Mouse (Mus musculus) forebrain, postnatal 0 days (tissue): ENCODE measurements at regions not wholly inside any gene's neighbourhood (a gene's known extent, or its start where the extent isn't known, plus 50 kb on each side); places are given as distances from the start of the nearest gene placed in this dataset.

Experiments used
- ATAC-seq: fragments of 200-750 bp; cut with Nextera tagmentation; 2 replicates; pipeline ENCODE4 v1.8.0; 2017; ENCODE audit warnings: mild to moderate bottlenecking, moderate library complexity
- DNase-seq: peaks from one replicate; pipeline ENCODE4 v3.0.0-alpha.2; 2015
- H3K27ac ChIP-seq: fragments of 300-500 bp; sonication (generic); 2 replicates; pipeline ENCODE4 v1.5.1; 2014; ENCODE audit warnings: low read depth, mild to moderate bottlenecking, antibody characterized with exemption, low read length, moderate library complexity, mixed read lengths
- H3K27me3 ChIP-seq: fragments of 300-500 bp; sonication (generic); 2 replicates; pipeline ENCODE4 v1.6.1; 2014; ENCODE audit warnings: mild to moderate bottlenecking, low read length, mixed read lengths; ENCODE audit not compliant: insufficient read depth
- H3K36me3 ChIP-seq: fragments of 300-500 bp; sonication (generic); 2 replicates; pipeline ENCODE4 v1.6.1; 2014; ENCODE audit warnings: mild to moderate bottlenecking, moderate library complexity; ENCODE audit not compliant: insufficient read depth
- H3K4me1 ChIP-seq: fragments of 300-500 bp; sonication (generic); 2 replicates; pipeline ENCODE4 v1.6.1; 2014; ENCODE audit warnings: antibody characterized with exemption; ENCODE audit not compliant: insufficient read depth
- H3K4me2 ChIP-seq: fragments of 300-500 bp; sonication (generic); 2 replicates; pipeline ENCODE4 v1.6.1; 2014; ENCODE audit warnings: low read depth, mild to moderate bottlenecking, moderate library complexity
- H3K4me3 ChIP-seq: fragments of 300-500 bp; sonication (generic); 2 replicates; pipeline ENCODE4 v1.5.1; 2014; ENCODE audit warnings: low read depth, low read length, mixed read lengths
- H3K9ac ChIP-seq: fragments of 300-500 bp; sonication (generic); 2 replicates; pipeline ENCODE4 v1.6.1; 2014; ENCODE audit warnings: mild to moderate bottlenecking
- H3K9me3 ChIP-seq: fragments of 300-500 bp; sonication (generic); 2 replicates; pipeline ENCODE4 v1.6.1; 2016; ENCODE audit warnings: low read length
- CTCF ChIP-seq: sonication (generic); IDR thresholded peaks from 2 replicates; pipeline ENCODE4 v1.5.1; 2016; ENCODE audit warnings: antibody characterized with exemption, control low read depth, low read depth
- WGBS: fragments of 180-500 bp; shearing (Covaris S2); extraction: QIAGEN DNeasy Blood & Tissue Kit; methylation state at CpG from one replicate; pipeline ENCODE4 v1.1.7; 2014; 5-methylcytosine and 5-hydroxymethylcytosine counted together

DNA sequence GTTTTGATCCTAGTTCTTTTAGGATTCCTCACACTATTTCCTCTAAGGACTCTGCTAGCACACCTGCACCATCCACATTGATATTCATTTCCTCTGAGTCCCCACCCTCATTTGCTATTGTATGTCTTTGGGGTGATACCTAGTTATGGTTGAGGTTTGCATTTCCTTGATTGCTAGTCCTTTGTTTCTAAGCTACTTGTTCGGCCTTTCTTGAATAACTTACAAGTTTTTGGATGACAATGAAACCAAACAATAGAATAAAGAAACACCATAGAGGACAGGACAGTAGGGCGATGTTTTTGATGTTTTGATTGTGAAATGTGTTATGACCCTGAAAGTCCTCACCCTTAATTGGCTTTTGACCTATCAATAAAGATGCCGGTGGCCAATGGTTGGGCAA lies 531.8 kb upstream of the Fam98a start:
- no peak for TF ChIP-seq CTCF
- Histone ChIP-seq H3K27me3 (no peaks in the 10 kb centered on the region), H3K9me3 (no peaks in the 10 kb centered on the region), H3K4me1 (no peaks in the 10 kb centered on the region), H3K36me3 (no peaks in the 10 kb centered on the region), H3K4me3 (no peak overlapping the region), H3K27ac (no peak overlapping the region), H3K4me2 (no peak overlapping the region), H3K9ac (no peak overlapping the region)
- 91% methylated on average over 3 of the region's 3 CpGs for WGBS
- ATAC-seq (no peak), DNase-seq (no peak)

DNA sequence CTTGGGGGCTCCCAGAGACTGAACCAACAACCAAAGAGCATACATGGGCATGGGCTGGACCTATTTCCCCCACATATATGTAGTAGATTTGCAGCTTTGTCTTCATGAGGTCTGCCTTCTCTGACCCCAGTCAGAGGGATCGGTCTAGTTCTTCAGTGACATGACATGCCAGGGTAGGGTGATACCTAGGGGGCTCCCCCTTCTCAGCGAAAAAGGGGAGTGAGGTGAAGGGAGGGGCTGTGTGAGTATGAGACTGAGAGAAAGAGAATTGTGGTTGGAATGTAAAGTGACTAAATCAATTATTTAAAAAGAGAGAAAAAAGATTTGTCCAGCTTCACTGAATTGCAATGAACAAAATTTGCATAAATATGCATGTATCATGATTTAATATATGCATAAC lies 530.0 kb upstream of the Fam98a start:
- Histone ChIP-seq H3K9me3 (no peaks in the 10 kb centered on the region), H3K27ac (no peak overlapping the region), H3K36me3 (no peaks in the 10 kb centered on the region), H3K4me2 (no peak overlapping the region), H3K4me1 (no peaks in the 10 kb centered on the region), H3K9ac (no peak overlapping the region), H3K4me3 (no peak overlapping the region), H3K27me3 (no peaks in the 10 kb centered on the region)
- ATAC-seq (no peak), DNase-seq (no peak)
- no peak for TF ChIP-seq CTCF
- WGBS: 82% methylated on average over 2 of the region's 2 CpGs

DNA sequence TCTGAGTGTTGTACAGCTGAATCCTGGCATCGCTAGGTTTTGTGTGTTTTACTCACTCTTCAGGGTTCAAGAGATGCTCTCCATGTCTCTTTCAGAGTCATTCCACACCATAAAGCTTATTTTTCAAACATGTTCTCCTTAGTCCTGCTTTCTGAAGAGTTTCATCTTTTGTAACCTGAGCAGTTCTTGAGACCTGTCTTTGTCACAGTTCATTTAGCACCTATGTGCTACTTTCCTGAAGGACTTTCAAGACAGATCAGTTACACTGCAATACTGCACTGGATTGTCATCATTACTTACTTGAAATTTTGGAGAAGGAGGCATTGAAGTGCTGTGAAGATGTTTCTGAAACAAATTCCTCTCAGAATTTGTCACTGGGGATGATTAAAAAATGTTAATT lies 494.7 kb upstream of the Fam98a start:
- no peak for TF ChIP-seq CTCF
- no peak overlapping the region for H3K4me3 ChIP-seq
- H3K27ac ChIP-seq: no peak overlapping the region
- no peaks in the 10 kb centered on the region for H3K36me3 ChIP-seq
- no peaks in the 10 kb centered on the region for H3K9me3 ChIP-seq
- H3K9ac ChIP-seq: no peak overlapping the region
- DNase-seq: no peak
- no peaks in the 10 kb centered on the region for H3K4me1 ChIP-seq
- WGBS: 97% methylated on average over 1 of the region's 1 CpGs
- no peak overlapping the region for H3K4me2 ChIP-seq
- no peaks in the 10 kb centered on the region for H3K27me3 ChIP-seq
- ATAC-seq: no peak

DNA sequence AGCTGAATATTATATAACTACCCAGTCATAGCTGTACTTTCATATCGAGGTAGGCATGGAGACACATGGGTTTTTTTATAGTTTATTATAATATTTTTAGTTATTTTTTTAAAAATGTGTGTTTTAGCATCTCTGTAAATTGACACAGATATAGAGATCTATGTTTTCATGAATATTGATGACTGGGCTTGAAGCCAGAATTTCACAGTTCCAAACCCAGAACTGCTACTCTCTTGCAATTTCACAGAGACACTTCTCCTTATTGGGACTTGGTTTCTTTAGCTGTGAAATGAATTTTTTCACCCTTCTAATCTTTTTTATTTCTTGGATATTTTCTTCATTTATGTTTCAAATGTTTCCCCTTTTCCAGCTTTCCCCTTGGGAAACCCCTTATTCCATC lies 481.0 kb upstream of the Fam98a start:
- H3K4me3 ChIP-seq: no peak overlapping the region
- peak; percentile 8 for DNase-seq
- H3K4me2 ChIP-seq: no peak overlapping the region
- no peak for TF ChIP-seq CTCF
- H3K9ac ChIP-seq: no peak overlapping the region
- no peak for ATAC-seq
- no peaks in the 10 kb centered on the region for H3K4me1 ChIP-seq
- 67% methylated on average over 1 of the region's 1 CpGs for WGBS
- no peak overlapping the region for H3K27ac ChIP-seq
- no peaks in the 10 kb centered on the region for H3K27me3 ChIP-seq
- no peaks in the 10 kb centered on the region for H3K9me3 ChIP-seq
- no peaks in the 10 kb centered on the region for H3K36me3 ChIP-seq

DNA sequence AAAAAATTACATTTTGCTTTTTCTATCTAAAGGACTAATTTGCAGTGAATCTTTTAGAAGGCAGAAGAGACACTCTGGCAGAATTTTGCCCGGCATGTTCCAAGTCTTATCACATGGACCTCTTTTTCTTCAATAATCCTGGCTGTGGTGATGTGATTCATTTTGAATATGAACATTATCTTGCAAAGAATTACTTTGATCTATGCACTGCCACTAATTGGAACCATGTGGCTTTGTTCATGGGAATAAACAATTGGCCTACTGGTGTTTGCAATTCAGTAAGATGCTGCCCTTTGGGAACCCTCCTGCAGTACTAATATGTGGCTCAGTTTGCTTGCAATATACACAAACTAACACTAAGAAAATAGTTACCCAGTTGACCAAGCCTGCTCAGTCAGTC lies 456.3 kb upstream of the Fam98a start:
- 47% methylated on average over 1 of the region's 1 CpGs for WGBS
- ATAC-seq (no peak), DNase-seq (no peak)
- TF ChIP-seq CTCF: no peak
- Histone ChIP-seq H3K4me3 (no peak overlapping the region), H3K36me3 (no peaks in the 10 kb centered on the region), H3K9ac (no peak overlapping the region), H3K27ac (no peak overlapping the region), H3K27me3 (no peaks in the 10 kb centered on the region), H3K4me1 (no peaks in the 10 kb centered on the region), H3K4me2 (no peak overlapping the region), H3K9me3 (no peaks in the 10 kb centered on the region)

DNA sequence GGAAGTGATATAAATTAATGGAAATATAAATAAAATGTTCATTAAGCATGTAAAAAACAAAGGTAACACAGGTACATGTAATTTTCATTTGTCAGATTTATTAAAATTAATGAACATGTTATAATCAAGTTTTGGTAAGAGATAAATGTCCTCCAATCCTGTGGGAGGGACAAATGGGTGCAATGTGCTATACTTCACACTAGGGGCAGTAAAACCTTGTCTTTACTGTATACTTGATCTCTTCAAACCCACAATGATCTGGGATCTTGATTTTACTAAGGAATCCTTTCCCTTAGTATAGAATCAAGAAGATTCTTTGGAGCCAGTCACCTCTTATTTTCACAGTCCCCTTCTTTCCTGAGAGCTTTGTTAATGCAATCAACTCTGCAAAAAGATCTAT lies 451.1 kb upstream of the Fam98a start:
- no peak overlapping the region for H3K27ac ChIP-seq

DNA sequence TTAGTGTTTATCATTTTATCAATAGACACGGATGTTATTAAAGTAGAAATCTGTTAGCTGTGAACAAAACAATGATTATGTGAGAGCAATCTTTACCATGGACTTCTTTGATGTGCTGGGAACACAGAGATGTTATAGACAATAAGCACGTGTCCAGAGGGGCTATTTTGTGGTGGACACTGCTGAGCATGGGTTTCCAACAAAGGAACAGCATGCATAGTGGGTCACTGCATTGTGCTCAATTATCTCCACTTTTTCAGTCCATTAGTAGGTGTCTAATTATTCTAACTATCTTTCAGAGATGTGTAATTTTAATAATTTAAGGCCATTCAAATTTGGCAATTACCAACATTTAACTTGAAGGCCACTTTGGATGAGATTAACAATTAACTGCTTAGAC lies 409.6 kb upstream of the Fam98a start:
- Histone ChIP-seq H3K9ac (no peak overlapping the region), H3K9me3 (no peaks in the 10 kb centered on the region), H3K27me3 (no peaks in the 10 kb centered on the region), H3K4me2 (no peak overlapping the region), H3K27ac (no peak overlapping the region), H3K36me3 (no peaks in the 10 kb centered on the region), H3K4me1 (no peaks in the 10 kb centered on the region), H3K4me3 (no peak overlapping the region)
- TF ChIP-seq CTCF: no peak
- no peak for DNase-seq
- 31% methylated on average over 2 of the region's 2 CpGs for WGBS
- ATAC-seq: no peak

More for the DNA sequence above, 451.1 kb upstream of the Fam98a start:
- no peak overlapping the region for H3K4me3 ChIP-seq
- H3K4me2 ChIP-seq: no peak overlapping the region
- peak; percentile 56 for TF ChIP-seq CTCF
- no peaks in the 10 kb centered on the region for H3K9me3 ChIP-seq
- H3K4me1 ChIP-seq: no peaks in the 10 kb centered on the region
- no peaks in the 10 kb centered on the region for H3K36me3 ChIP-seq
- no peak for ATAC-seq
- H3K27me3 ChIP-seq: no peaks in the 10 kb centered on the region
- H3K9ac ChIP-seq: no peak overlapping the region
- DNase-seq: peak; percentile 29
